Mouse (Mus musculus) adrenal gland, adult 18-20 months (tissue): ENCODE data around the gene Srrd. TPM values are rescaled to one million over a fixed set of nuclear protein-coding genes. Genes with fewer than 3 reads are reported as not detected.
A peak's percentile ranks its signal among the peaks of the same experiment; 100 is the strongest.

Experiments used
- DNase-seq, 2 experiments: peaks; one replicate each; pipeline ENCODE4 v3.0.0; 2021 to 2022; ENCODE audit warnings: low spot score in 2 of 2
- long read RNA-seq, 2 experiments: library from polyadenylated mRNA; stranded (forward); transcript quantifications; one replicate each; pipeline ENCODE4 v2.0.0; 2021
- total RNA-seq, 2 experiments: library from RNA; stranded (reverse); gene quantifications; 1 replicate in 1 of 2; 2 replicates in 1 of 2; pipeline ENCODE4 v1.2.3; 2021

Gene Srrd
- total RNA-seq: 10 to 100 TPM; 60.5 to 65.1 TPM
- long read RNA-seq, experiment 1, transcript Srrd-203 (7 exons, 1,064 nt): major isoform, 12 of 56 reads
- long read RNA-seq, experiment 1, partial matches to known transcripts: 18 of 56 reads
- long read RNA-seq, experiment 1, other reads (novel, unspliced or antisense): 21 of 56 reads
- long read RNA-seq, experiment 2, transcript Srrd-203 (7 exons, 1,064 nt): major isoform, 7 of 18 reads
- long read RNA-seq, experiment 2, partial matches to known transcripts: 2 of 18 reads
- long read RNA-seq, experiment 2, other reads (novel, unspliced or antisense): 6 of 18 reads

- DNase-seq: peak; percentile 93 to 94
Measured at GRCm38 (mm10) chr5:112342463-112343204, at the start of gene Srrd, which contains the start of gene Hps4. Srrd (minus strand) TSS chr5:112343040. Hps4 (plus strand) TSS chr5:112343083.

- DNase-seq: no peak
Measured at GRCm38 (mm10) chr5:112391676-112392323, 49.0 kb upstream of the Srrd start.

- no peak for DNase-seq
Measured at GRCm38 (mm10) chr5:112391002-112391401, 48.2 kb upstream of the Srrd start.

- DNase-seq: no peak
Measured at GRCm38 (mm10) chr5:112389352-112389751, 46.5 kb upstream of the Srrd start.

- DNase-seq: no peak
Measured at GRCm38 (mm10) chr5:112385973-112386372, 43.1 kb upstream of the Srrd start.

- DNase-seq: no peak
Measured at GRCm38 (mm10) chr5:112384805-112385472, 42.1 kb upstream of the Srrd start.

GRCm38 (mm10) chr5:112382641-112383330 lies 39.9 kb upstream of the Srrd start:
- DNase-seq: peak; percentile 29 to 37

GRCm38 (mm10) chr5:112382042-112382441 lies 39.2 kb upstream of the Srrd start:
- DNase-seq: no peak

GRCm38 (mm10) chr5:112381154-112381553 lies 38.3 kb upstream of the Srrd start:
- peak in 1 of 2 experiments; percentile 29 for DNase-seq

GRCm38 (mm10) chr5:112378716-112379115 lies 35.9 kb upstream of the Srrd start:
- peak in 1 of 2 experiments; percentile 33 for DNase-seq

- DNase-seq: no peak
Measured at GRCm38 (mm10) chr5:112377380-112377779, 34.5 kb upstream of the Srrd start.

- DNase-seq: no peak
Measured at GRCm38 (mm10) chr5:112376111-112376510, 33.3 kb upstream of the Srrd start.

GRCm38 (mm10) chr5:112371933-112372332 lies 29.1 kb upstream of the Srrd start:
- DNase-seq: no peak

GRCm38 (mm10) chr5:112370236-112370813 lies 27.5 kb upstream of the Srrd start:
- no peak for DNase-seq

- no peak for DNase-seq
Measured at GRCm38 (mm10) chr5:112369326-112369725, 26.5 kb upstream of the Srrd start.

- no peak for DNase-seq
Measured at GRCm38 (mm10) chr5:112368666-112369065, 25.8 kb upstream of the Srrd start.

GRCm38 (mm10) chr5:112367929-112368328 lies 25.1 kb upstream of the Srrd start:
- DNase-seq: no peak

- DNase-seq: no peak
Measured at GRCm38 (mm10) chr5:112367338-112367737, 24.5 kb upstream of the Srrd start.

- DNase-seq: no peak
Measured at GRCm38 (mm10) chr5:112366879-112367278, 24.0 kb upstream of the Srrd start.

- no peak for DNase-seq
Measured at GRCm38 (mm10) chr5:112364184-112364797, 21.5 kb upstream of the Srrd start.
